Mouse (Mus musculus) heart, adult 18-20 months (tissue): Measurements from ENCODE around the gene Pde3a. TPM values are rescaled to one million over a fixed set of nuclear protein-coding genes. Genes with fewer than 3 reads are reported as not detected.
A peak's percentile ranks its signal among the peaks of the same experiment; 100 is the strongest.

Experiments
- DNase-seq, 2 experiments: peaks; one replicate each; pipeline ENCODE4 v3.0.0; 2021 to 2022; ENCODE audit warnings: mixed read lengths in 1 of 2
- total RNA-seq, 2 experiments: library from RNA; stranded (reverse); gene quantifications; 2 replicates each; pipeline ENCODE4 v1.2.3; 2021

Gene Pde3a
- total RNA-seq, 2 experiments from 2014 or later, result 66.6 to 70.3 TPM

DNA sequence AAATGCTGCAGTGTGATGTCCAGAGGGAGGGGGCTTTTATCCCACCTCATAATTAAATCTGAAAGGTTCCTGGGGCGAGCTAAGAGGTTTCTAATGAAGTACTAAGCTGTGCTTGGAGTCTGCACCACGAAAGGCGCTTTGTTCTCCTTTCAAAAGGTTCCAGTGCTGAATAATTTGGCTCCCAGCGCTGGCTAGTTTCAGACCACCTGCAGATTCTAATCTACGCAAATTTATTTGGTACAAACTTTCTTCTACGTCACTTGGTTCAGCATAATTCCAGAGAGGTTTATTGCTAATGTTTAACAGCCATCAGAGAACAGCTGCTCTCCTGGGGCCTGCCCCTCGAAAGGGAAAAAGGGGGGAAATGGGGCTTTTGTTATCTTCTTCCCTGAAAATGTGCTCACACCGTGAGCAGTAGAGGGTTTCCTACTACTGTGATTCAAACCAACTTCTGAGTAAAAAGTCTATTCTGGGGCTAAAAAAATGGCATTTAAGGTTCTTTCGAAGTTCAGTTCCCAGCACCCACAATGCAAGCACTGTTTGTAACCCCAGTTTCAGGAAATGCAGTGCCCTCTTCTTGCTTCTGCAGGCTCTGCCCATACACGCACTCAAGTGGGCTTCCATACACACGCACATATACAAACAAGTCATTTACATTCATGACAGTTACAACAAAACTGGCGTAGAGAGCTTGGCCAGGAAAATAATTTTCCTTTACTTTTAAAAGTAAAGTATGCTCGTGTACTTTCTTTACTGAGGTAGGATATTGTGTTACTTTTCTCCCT lies 246.8 kb downstream of the Pde3a start:
- DNase-seq, result no peak

- DNase-seq, result no peak
Measured at GRCm38 (mm10) chr6:141499511-141499910, 250.4 kb downstream of the Pde3a start.

GRCm38 (mm10) chr6:141501171-141501570 lies 252.1 kb downstream of the Pde3a start:
- no peak for DNase-seq

DNA sequence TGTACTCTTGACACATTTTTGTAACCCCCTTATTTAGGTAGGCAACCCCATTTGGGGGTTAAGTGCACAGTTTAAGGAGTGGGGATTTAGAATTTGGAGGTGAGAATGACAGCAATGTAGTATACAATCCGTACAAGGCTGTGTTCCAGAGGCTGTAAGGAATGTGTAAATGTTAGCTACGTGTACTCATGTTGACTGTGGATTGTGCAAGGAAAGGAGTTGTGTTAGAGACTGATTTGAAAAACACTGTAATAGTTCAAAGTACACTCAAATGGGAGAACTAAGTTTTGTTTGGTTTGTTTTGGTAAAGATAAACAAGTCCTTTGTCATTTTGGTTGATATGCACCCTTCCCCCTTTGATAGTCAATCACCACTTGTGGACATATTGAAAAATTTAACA lies 273.5 kb downstream of the Pde3a start:
- DNase-seq, result no peak

DNA sequence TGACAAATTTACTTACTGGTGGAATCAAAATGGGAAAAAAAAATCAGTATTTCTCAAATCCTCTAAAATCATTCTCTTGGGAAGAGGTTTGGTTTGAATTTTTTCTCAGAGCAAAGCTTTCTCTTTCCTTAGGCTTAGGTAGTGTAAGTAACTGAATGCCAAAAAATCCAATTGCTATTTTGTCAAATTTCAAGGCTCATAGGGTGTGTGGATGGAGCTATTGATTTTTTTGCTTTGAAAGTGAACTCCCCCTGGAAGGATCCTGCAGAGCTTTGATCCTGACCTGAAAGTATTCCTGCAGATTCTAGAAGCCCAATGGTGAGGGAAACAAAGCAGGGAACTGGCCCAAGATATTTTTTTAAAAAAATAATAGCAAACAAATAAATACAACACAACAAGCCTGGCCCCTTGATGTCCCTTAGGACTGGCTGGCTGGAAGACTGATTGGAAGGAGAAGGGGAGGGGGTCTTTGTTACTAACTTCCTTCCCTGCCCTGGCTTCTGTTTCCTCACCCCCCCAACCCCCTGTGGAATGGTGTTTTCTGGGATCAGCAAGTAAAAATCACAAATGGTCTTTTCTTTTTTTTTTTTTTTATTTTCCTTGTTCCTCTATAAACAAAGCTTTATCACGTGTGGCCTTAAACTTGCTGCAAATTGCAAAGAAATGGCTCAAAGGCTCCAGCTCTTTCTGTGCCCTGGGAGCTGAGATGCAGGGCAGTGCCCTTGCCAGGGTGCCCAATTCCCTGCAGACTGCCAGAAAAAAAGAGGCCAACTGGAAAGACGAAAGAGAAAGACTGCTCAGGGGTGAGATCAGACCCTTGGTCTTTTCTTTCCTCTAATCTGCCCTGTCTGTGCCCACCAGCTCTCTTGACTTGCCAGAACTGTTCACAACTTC lies 274.9 kb downstream of the Pde3a start, which contains the start of gene Slco1c1:
Gene Slco1c1 (plus strand): TSS at position 622 of the 894 bp plus-strand sequence.
- DNase-seq, result no peak

GRCm38 (mm10) chr6:141525787-141526186 lies 276.7 kb downstream of the Pde3a start:
- no peak for DNase-seq

DNA sequence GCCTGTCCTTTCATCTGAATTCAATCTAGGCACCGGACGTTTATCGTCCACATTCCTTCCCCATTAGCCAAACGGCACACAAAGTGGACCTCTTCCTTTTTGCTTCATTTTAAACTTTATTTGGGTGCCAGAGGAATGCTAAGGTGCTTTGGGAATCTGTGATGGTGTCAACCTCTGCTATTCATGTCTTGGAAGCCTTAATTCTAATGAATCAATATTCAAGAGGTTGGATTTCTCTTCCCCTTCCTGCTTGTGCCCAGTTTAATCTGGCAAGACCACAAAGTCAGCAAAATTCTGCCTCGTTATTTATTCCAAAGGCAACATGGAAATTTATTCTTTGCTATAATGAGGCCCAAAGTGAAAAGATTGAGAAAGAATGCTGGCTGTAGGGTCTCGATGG lies 281.8 kb downstream of the Pde3a start:
- no peak for DNase-seq

DNA sequence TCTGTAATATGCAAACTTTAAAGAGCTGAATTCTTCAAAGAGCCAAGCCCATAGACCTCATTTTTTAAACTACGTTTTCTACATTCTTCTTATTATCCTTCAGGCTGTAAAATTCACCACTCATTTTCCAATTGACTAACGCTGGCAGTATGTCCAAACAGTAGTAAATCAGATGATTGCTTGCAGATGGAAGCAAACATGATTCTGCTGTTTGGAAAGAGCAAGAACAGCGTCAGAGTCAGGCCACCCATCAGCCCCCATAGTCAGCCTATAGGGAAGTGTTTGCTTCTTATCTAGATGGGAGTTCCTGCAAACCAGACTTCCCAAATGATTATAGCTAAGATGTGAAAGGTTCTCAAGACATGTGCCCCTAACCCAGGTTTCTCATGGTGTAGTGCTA lies 288.2 kb downstream of the Pde3a start:
- DNase-seq, result no peak

DNA sequence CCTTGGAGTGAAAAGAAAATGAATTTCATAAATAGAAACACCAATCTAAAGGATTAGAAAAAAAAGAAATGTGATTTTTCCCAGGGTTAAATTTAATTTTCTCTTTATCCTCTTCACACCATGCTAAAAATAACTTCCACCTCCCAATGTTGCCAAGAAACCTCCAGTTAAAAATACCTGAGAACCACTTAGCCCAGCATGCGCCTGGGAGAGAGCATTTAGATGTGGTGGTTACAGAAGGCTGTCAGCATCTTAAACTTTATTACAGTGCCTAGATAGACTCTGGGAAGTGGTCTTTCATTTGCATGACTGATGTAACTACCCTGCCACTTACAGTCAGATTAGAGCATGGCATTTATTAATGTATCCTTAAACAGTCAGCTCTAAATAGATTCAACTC lies 292.1 kb downstream of the Pde3a start:
- peak in 1 of 2 experiments; percentile 39 for DNase-seq

DNA sequence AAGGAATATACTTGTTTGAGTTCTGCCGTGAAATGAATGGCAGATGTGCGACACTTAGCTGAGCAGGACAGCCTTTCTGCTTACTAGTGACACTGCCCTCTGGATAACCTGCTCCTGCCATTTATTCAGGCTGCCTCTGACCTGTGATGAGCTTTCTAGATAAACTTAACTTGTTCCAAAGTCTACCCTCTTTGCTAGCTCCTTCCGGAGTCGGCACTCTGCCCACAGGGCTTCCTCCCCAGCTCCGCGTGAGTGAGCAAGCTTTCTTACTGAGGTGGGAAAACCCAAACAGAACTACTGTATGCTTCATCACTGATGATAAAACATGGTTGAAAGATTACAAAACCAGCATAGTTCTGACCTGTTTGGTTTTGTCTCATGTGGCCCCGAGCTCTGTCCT lies 294.3 kb downstream of the Pde3a start:
- no peak for DNase-seq
